Mouse (Mus musculus) liver, adult (tissue): ENCODE data around the gene Eid2.

ENCODE experiments used
- GATA4 ChIP-seq: IDR thresholded peaks from 2 replicates; pipeline ENCODE4 v1.6.1; 2014; ENCODE audit warnings: mild to moderate bottlenecking, low read length; ENCODE audit not compliant: insufficient replicate concordance

The Eid2 gene

DNA sequence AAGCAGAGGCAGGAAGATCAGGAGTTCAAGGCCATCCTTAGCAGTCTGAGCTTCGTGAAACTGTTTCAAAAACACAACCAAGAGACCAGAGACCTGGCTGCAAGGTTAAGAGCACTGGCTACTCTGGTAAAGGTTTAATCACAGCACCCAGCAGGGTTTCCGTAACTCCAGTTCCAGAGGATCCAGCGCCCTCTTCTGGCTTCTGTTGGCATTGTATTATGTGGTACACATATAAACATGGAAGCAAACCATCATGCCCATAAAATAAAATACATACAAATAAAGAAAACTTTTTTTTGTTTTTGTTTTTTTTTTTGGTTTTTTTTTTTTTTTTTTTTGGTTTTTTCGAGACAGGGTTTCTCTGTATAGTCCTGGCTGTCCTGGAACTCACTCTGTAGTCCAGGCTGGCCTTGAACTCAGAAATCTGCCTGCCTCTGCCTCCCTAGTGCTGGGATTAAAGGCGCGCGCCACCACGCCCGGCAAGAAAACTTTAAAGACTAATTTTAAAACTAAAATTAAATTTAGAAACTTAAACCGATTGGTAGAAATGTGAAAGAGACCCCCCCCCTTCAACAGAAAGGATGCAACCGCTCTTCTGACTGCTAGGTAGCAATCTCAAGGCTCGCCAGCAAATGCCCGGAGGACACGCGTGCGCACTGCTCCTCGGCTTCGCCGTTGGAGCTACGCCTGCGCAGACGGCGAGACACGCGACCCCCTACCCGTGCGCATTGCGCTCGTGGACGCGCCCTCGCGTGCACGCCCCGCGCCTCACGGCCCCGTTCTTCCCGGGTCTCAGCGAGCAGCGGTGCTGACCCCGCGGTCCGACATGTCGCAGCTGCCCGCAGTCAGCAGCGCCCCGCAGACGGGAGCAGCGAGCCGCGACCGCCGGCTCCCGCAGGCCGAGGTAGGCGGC, at the start of gene Eid2:
Eid2 (plus strand) TSS at position 753 of the 913 bp plus-strand sequence.
- TF ChIP-seq GATA4 = no peak

GRCm38 (mm10) chr7:28248957-28249356, 18.7 kb upstream of the Eid2 start:
- no peak for TF ChIP-seq GATA4

GRCm38 (mm10) chr7:28251976-28252375, 15.7 kb upstream of the Eid2 start:
- no peak for TF ChIP-seq GATA4

GRCm38 (mm10) chr7:28254591-28254990, 13.1 kb upstream of the Eid2 start:
- TF ChIP-seq GATA4 = no peak

- no peak for TF ChIP-seq GATA4
Measured at GRCm38 (mm10) chr7:28255476-28255875, 12.2 kb upstream of the Eid2 start.

GRCm38 (mm10) chr7:28262861-28263260, 4.8 kb upstream of the Eid2 start:
- no peak for TF ChIP-seq GATA4

DNA sequence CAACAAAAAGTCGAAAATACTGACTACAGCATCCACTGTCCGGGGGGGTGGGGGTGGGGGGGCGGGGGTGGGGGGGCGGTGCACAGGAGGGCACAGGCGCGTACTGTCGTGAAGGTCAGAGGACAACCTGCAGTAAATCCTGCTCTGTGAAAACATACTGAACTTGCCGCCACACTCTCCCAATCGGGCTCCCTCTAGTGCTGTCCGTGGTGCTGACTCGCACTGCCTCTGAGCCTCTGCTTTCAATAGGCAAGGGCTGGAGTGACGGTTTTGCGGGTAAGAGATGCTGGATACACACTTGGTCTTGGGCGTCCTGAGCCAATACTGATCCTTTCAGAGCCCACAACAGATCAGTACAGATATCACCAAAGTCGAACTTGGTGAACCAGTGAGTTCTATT, 3.9 kb upstream of the Eid2 start:
- no peak for TF ChIP-seq GATA4

- TF ChIP-seq GATA4 = no peak
Measured at GRCm38 (mm10) chr7:28265391-28265790, 2.3 kb upstream of the Eid2 start.

- no peak for TF ChIP-seq GATA4
Measured at GRCm38 (mm10) chr7:28268042-28268531, 406 bp downstream of the Eid2 start.

- no peak for TF ChIP-seq GATA4
Measured at GRCm38 (mm10) chr7:28268576-28268975, 895 bp downstream of the Eid2 start.

DNA sequence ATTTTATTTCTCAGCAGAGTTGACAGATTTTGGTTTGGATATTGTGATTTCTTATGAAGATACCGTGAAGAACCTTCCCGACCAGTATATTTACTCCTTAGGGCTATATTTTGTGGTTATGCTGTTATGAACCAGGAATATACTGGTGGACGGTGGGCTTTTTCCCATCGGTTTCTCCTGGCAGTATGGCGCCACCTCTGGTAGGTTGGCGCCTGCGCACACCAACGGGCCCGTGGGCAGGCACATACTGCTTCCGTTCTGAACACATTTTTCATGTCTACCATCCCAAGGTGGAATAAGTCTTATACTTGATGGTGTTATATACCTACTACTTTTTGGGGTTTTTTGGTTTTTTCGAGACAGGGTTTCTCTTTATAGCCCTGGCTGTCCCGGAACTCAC, 1.7 kb downstream of the Eid2 start:
- TF ChIP-seq GATA4 = no peak

GRCm38 (mm10) chr7:28271761-28272160, 4.1 kb downstream of the Eid2 start:
- TF ChIP-seq GATA4 = no peak

DNA sequence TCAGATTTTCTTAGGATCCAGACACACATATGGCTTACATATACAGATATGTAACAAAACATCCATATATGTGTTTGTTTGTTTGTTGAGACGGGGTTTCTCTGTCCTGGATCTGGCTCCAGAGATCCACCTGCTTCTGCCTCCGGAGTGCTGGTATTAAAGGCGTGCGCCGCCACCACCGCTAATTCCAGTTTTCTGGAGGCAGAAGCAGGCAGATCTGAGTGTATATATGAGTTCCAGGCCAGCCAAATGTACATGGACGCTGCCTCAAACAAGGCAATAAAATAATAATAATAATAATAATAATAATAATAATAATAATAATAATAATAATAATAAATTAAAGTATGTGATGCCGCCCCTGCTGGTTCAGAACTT, 9.5 kb downstream of the Eid2 start:
- TF ChIP-seq GATA4 = no peak

DNA sequence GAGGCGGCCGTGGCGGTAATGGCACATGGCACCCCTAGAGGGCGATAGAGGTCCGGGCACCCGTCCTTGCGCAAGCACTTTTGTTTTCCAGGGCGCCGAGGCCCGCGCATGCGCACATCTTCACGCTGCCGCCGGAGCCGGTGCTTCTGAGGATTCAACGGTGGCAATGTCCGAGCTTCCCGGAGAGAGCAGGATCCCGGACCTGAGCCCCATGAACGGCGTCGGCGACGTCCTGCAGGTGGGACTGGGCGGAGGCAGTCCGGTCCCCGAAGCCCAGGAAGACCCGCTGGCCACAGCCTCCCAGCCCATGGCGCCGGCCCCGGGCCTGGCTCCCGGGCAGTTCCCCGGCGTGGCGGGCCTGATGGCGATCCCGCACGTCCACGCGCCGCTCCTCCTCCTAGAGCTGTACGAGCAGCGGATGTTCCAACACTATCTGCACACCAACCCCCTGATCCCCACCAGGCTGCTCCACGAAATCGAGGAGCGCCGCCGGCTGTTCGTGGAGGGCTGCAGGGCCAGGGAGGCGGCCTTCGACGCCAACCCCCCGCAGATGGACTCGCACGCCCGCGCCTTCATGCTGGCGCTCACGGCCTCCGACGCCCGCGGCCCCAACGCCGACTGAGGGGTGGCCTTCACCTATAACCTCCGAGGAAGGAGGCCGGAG, 10.1 kb downstream of the Eid2 start, which contains the start of gene Eid2b:
Eid2b (plus strand) TSS at position 125 of the 664 bp plus-strand sequence.
- no peak for TF ChIP-seq GATA4

DNA sequence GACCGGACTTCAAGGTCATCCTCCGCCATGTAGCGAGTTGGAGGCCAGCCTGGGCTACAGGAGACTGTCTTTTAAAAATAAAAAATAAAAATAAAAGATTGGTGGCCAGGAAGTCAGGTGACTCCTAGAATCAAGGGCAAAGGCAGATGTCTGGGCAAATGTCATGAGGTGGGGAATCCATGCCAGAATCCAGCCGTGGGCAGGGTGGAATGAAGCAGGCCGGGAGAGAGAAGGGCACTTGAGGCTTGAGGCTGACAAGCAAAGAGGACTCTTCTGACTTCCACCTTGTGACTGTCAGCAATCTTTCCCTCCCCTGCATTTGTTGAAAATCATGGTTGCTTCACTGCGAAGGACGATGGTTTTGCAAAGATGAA, 10.6 kb downstream of the Eid2 start:
- TF ChIP-seq GATA4 = no peak

DNA sequence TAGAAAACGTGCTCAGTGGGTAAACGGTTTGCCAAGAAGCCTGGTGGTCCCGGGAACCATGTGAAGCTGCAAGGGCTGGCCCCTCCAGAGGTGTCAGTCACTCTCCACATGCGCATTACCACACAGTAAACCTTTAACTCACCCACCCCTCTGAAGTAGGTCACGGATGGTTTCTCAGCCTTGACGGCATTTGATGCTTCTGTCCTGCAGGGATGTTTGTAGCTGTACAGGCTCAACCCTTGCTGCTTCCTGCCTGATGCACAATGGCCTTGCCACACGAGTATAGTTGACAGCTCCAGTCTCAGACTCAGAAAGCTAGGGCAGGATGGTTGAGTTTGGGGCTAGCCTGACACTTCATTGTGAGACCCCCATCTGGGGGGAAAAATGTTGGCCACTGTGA, 12.9 kb downstream of the Eid2 start:
- TF ChIP-seq GATA4 = no peak
